Mouse (Mus musculus): ENCODE measurements around the gene Gm49373.

DNA sequence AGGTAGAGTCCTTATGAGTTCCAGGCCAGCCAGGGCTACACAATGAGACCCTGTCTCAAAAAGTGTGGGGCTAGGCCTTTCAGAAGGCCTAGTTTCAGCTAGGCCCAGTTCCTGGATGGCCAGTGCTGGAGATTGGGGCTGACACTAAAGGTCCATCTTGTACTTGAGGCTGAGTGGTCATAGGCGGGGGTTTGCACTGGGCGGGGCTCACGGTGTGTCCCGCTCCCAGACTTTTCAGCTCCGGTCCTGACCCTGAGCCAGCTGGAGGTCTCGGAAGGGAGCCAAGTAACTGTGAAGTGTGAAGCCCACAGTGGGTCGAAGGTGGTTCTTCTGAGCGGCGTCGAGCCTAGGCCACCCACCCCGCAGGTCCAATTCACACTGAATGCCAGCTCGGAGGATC is 46.0 kb downstream of the Gm49373 start:
- TF ChIP-seq POLR2A (IDR thresholded peaks at IDR 0.05; ENCODE audit: extremely low read depth, insufficient read depth, low read length) (no peak), CTCF (IDR thresholded peaks at IDR 0.05; ENCODE audit: extremely low read depth, insufficient read depth, low read length) (no peak)
